13 mouse cellular contexts compared by ENCODE assay signal in genomic region chr9:23436751-23437150, GRCm38 (mm10).
DNase-seq lines count a peak whose midpoint lies in the region; ATAC-seq and TF ChIP-seq lines count a peak whose summit lies in the region.
"Had no signal": no experiment of that assay in that cellular context is flagged by ENCODE, and none has a peak within 500 bp of the region (broad histone marks: within the 10 kb centered on the region; RNA-seq: fewer than 3 reads in every experiment).

No protein-coding gene starts in this region.

- peak; percentile 5 for DNase-seq in adrenal gland, adult 2 months
- DNase-seq in adrenal gland, postnatal 25 days, result no peak
- DNase-seq in kidney, adult 11 months, result peak; percentile 70
- peak; percentile 13 to 45 for DNase-seq in gastrocnemius, adult 8-10 months (ENCODE audit: low spot score in 2 of 2)
- peak; percentile 33 to 64 for DNase-seq in kidney, postnatal 25 days
- DNase-seq in cerebellum, adult 9-11 months, result no peak
- DNase-seq: cerebellum, postnatal 14 days; liver, embryonic 13.5 days; thymus, postnatal 25 days had no signal

- H3K4me2 ChIP-seq in kidney, embryonic 16.5 days (replicated peaks; ENCODE audit: low read depth, low read length), result no peak overlapping the region
- H3K4me2 ChIP-seq in intestine, postnatal 0 days (replicated peaks; ENCODE audit: low read depth), result no peak overlapping the region
- H3K4me2 ChIP-seq: liver, embryonic 13.5 days had no signal

- no peaks in the 10 kb centered on the region for H3K4me1 ChIP-seq in kidney, embryonic 16.5 days (ENCODE audit: insufficient read depth, low read length)
- H3K4me1 ChIP-seq in intestine, postnatal 0 days (replicated peaks; ENCODE audit: control insufficient read depth, insufficient read depth, low read length), result no peaks in the 10 kb centered on the region
- H3K4me1 ChIP-seq: liver, embryonic 13.5 days; megakaryocyte, embryonic 14.5 days had no signal

- H3K9ac ChIP-seq in kidney, embryonic 16.5 days (replicated peaks; ENCODE audit: low read length), result no peak overlapping the region
- H3K9ac ChIP-seq in intestine, postnatal 0 days (ENCODE audit: low read depth, low read length), result no peak overlapping the region
- H3K9ac ChIP-seq: liver, embryonic 13.5 days had no signal

- TF ChIP-seq CTCF in intestine, postnatal 0 days (IDR thresholded peaks at IDR 0.05; ENCODE audit: low read depth), result no peak

- 32% methylated on average over 6 of the region's 6 CpGs for WGBS in kidney, embryonic 16.5 days
- 66% methylated on average over 6 of the region's 6 CpGs for WGBS in intestine, postnatal 0 days

- H3K27ac ChIP-seq in kidney, embryonic 16.5 days (ENCODE audit: low read length), result no peak overlapping the region
- no peak overlapping the region for H3K27ac ChIP-seq in intestine, postnatal 0 days (ENCODE audit: low read depth, low read length)
- H3K27ac ChIP-seq: liver, embryonic 13.5 days had no signal

- H3K9me3 ChIP-seq in kidney, embryonic 16.5 days (ENCODE audit: low read length), result no peaks in the 10 kb centered on the region
- H3K9me3 ChIP-seq in intestine, postnatal 0 days (ENCODE audit: control insufficient read depth), result no peaks in the 10 kb centered on the region
- H3K9me3 ChIP-seq: G1E; liver, embryonic 13.5 days had no signal

- H3K27me3 ChIP-seq in kidney, embryonic 16.5 days (ENCODE audit: insufficient read depth, low read length), result no peaks in the 10 kb centered on the region
- H3K27me3 ChIP-seq in intestine, postnatal 0 days (replicated peaks; ENCODE audit: control insufficient read depth, insufficient read depth, low read length), result no peaks in the 10 kb centered on the region
- H3K27me3 ChIP-seq: liver, embryonic 13.5 days; megakaryocyte, embryonic 14.5 days had no signal

- ATAC-seq in kidney, embryonic 16.5 days (ENCODE audit: low FRiP score, low TSS enrichment), result no peak
- no peak for ATAC-seq in intestine, postnatal 0 days

- H3K36me3 ChIP-seq in kidney, embryonic 16.5 days (ENCODE audit: insufficient read depth, low read length), result no peaks in the 10 kb centered on the region
- no peaks in the 10 kb centered on the region for H3K36me3 ChIP-seq in intestine, postnatal 0 days (ENCODE audit: control insufficient read depth, insufficient read depth)
- H3K36me3 ChIP-seq: G1E; liver, embryonic 13.5 days had no signal

- no peak overlapping the region for H3K4me3 ChIP-seq in kidney, embryonic 16.5 days (ENCODE audit: low read length)
- no peak overlapping the region for H3K4me3 ChIP-seq in intestine, postnatal 0 days (ENCODE audit: low read depth, low read length)
- H3K4me3 ChIP-seq: liver, embryonic 13.5 days; megakaryocyte, embryonic 14.5 days had no signal

Comparison
In these comparisons a context has a peak if more than half of its experiments do, and no peak if none do; other contexts are left out.
1. DNase-seq: peak in adrenal gland, adult 2 months (single experiment), kidney, adult 11 months (single experiment), gastrocnemius, adult 8-10 months (2 of 2) and kidney, postnatal 25 days (2 of 2); none in adrenal gland, postnatal 25 days (single experiment) and cerebellum, adult 9-11 months (single experiment).